Mouse (Mus musculus) kidney, postnatal 0 days (tissue): ENCODE data around the gene Zfp276. TPM values are rescaled to one million over a fixed set of nuclear protein-coding genes. Genes with fewer than 3 reads are reported as not detected.

Source experiments
- ATAC-seq: fragments of 200-750 bp; cut with Nextera tagmentation; replicated peaks from 2 replicates; pipeline ENCODE4 v1.8.0; 2017; ENCODE audit warnings: low read depth, moderate number of reproducible peaks, moderate TSS enrichment, moderate library complexity; ENCODE audit not compliant: low FRiP score
- DNase-seq: peaks from one replicate; pipeline ENCODE4 v3.0.0-alpha.2; 2016; ENCODE audit warnings: low spot score
- H3K27ac ChIP-seq: fragments of 300-500 bp; sonication (generic); 2 replicates; pipeline ENCODE4 v1.5.1; 2014; ENCODE audit warnings: mild to moderate bottlenecking
- H3K27me3 ChIP-seq: fragments of 300-500 bp; sonication (generic); 2 replicates; pipeline ENCODE4 v1.6.1; 2014; ENCODE audit warnings: low read length, mixed read lengths; ENCODE audit not compliant: insufficient read depth
- H3K36me3 ChIP-seq: fragments of 300-500 bp; sonication (generic); 2 replicates; pipeline ENCODE4 v1.6.1; 2014; ENCODE audit warnings: low read length, mixed read lengths; ENCODE audit not compliant: insufficient read depth
- H3K4me1 ChIP-seq: fragments of 300-500 bp; sonication (generic); replicated peaks from 2 replicates; pipeline ENCODE4 v1.6.1; 2014; ENCODE audit warnings: antibody characterized with exemption, low read length, mixed read lengths; ENCODE audit not compliant: insufficient read depth
- H3K4me2 ChIP-seq: fragments of 300-500 bp; sonication (generic); 2 replicates; pipeline ENCODE4 v1.6.1; 2014; ENCODE audit warnings: mild to moderate bottlenecking, low read length, moderate library complexity, mixed read lengths
- H3K4me3 ChIP-seq: fragments of 300-500 bp; sonication (generic); replicated peaks from 2 replicates; pipeline ENCODE4 v1.5.1; 2014; ENCODE audit warnings: low read depth, low read length
- H3K9ac ChIP-seq: fragments of 300-500 bp; sonication (generic); 2 replicates; pipeline ENCODE4 v1.6.1; 2014; ENCODE audit warnings: low read depth, low read length
- H3K9me3 ChIP-seq: fragments of 300-500 bp; sonication (generic); replicated peaks from 2 replicates; pipeline ENCODE4 v1.6.1; 2016; ENCODE audit warnings: low read length, inconsistent platforms, mixed read lengths
- CTCF ChIP-seq: IDR thresholded peaks from 2 replicates; pipeline ENCODE4 v1.5.1; 2016; ENCODE audit warnings: antibody characterized with exemption, low read depth, mild to moderate bottlenecking, moderate library complexity
- WGBS: fragments of 180-500 bp; shearing (Covaris S2); extraction: QIAGEN DNeasy Blood & Tissue Kit; methylation state at CpG from one replicate; pipeline ENCODE4 v1.1.7; 2014; 5-methylcytosine and 5-hydroxymethylcytosine counted together
- polyA plus RNA-seq: library from polyadenylated mRNA; unstranded; fragments of >200 nt; fragmentation: Nextera tagmentation; extraction: Ambion mirVana; gene quantifications from 2 replicates; pipeline ENCODE4 v1.2.1, GENCODE M21; 2015

The Zfp276 gene
- polyA plus RNA-seq, 1 experiment from 2014 or later = 13.1 TPM

- Histone ChIP-seq H3K9me3 (no peaks in the 10 kb centered on the region), H3K9ac (no peak overlapping the region), H3K4me1 (no peaks in the 10 kb centered on the region), H3K4me3 (no peak overlapping the region), H3K36me3 (peaks cover 37% of the 10 kb centered on the region), H3K27me3 (no peaks in the 10 kb centered on the region), H3K27ac (no peak overlapping the region), H3K4me2 (no peak overlapping the region)
- 73% methylated on average over 11 of the region's 11 CpGs for WGBS
- TF ChIP-seq CTCF = peak; percentile 38; the same call in 1 of the 2 replicates
- DNase-seq = no peak
- no peak for ATAC-seq
These were observed 10.9 kb upstream of the Zfp276 start for GRCm38 (mm10) chr8:123243053-123243452.

DNA sequence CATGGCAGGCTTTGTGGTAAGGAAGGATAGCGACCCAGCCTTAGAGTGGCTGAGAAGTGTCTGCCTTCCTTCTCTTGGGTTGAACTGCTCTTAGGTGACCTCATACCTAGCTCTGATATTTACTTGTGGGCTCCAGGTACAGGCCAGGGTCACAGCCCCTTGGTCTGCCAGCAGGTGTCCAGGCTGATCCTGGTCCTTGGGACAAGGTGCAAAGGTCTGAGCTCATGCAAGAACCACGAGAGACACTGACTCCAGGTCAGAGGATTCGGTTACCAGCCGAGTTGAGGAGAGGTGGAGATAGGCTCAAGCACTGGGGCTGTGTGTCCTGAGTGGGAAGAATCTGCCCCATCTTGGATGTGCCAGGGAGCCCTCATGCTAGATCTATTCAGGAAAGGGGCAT lies 9.6 kb upstream of the Zfp276 start:
- no peak for TF ChIP-seq CTCF
- H3K4me1 ChIP-seq = no peaks in the 10 kb centered on the region
- H3K27ac ChIP-seq = no peak overlapping the region
- no peak overlapping the region for H3K4me2 ChIP-seq
- no peak overlapping the region for H3K4me3 ChIP-seq
- peaks cover 47% of the 10 kb centered on the region for H3K36me3 ChIP-seq
- 0 out of 2 replicates have a peak, but pooled peaks have one; percentile 41 for ATAC-seq
- no peaks in the 10 kb centered on the region for H3K27me3 ChIP-seq
- no peak overlapping the region for H3K9ac ChIP-seq
- H3K9me3 ChIP-seq = no peaks in the 10 kb centered on the region
- WGBS = 88% methylated on average over 4 of the region's 4 CpGs
- DNase-seq = no peak

DNA sequence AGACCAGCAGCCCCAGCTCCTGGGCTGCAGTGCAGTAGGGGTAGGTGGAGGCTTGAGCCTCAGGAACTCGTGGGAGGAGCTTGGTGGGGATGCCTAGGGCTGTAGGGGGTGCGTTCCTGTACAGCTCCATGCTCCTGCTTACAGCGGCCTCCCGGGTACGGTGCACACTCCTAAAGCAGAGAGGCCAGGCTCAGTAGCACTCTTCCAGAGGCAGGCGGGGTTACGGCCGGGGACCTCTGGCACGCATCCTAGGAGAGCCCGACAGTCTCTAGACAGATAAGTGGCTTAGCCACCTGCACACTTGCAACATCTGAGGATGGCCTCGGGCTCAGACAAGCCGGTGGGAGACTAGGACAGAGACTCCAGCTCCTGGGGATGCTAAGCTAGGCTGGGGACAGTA lies 8.5 kb upstream of the Zfp276 start:
- H3K4me2 ChIP-seq = no peak overlapping the region
- TF ChIP-seq CTCF = no peak
- no peak overlapping the region for H3K9ac ChIP-seq
- DNase-seq (no peak), ATAC-seq (no peak)
- H3K27ac ChIP-seq = no peak overlapping the region
- WGBS = 86% methylated on average over 12 of the region's 12 CpGs
- no peaks in the 10 kb centered on the region for H3K9me3 ChIP-seq
- no peak overlapping the region for H3K4me3 ChIP-seq
- no peaks in the 10 kb centered on the region for H3K4me1 ChIP-seq
- H3K36me3 ChIP-seq = peaks cover 56% of the 10 kb centered on the region
- no peaks in the 10 kb centered on the region for H3K27me3 ChIP-seq

- 91% methylated on average over 6 of the region's 6 CpGs for WGBS
- Histone ChIP-seq H3K4me3 (no peak overlapping the region), H3K4me2 (no peak overlapping the region), H3K27me3 (no peaks in the 10 kb centered on the region), H3K9ac (no peak overlapping the region), H3K27ac (no peak overlapping the region), H3K9me3 (no peaks in the 10 kb centered on the region), H3K4me1 (peaks cover 3% of the 10 kb centered on the region; the same call in 1 of the 2 replicates), H3K36me3 (peaks cover 62% of the 10 kb centered on the region)
- DNase-seq = no peak
- TF ChIP-seq CTCF = no peak
- ATAC-seq = no peak
These were observed 6.2 kb upstream of the Zfp276 start for GRCm38 (mm10) chr8:123247748-123248147.

GRCm38 (mm10) chr8:123248596-123248995 lies 5.4 kb upstream of the Zfp276 start:
- H3K36me3 ChIP-seq = peaks cover 57% of the 10 kb centered on the region
- ATAC-seq = no peak

GRCm38 (mm10) chr8:123250940-123251339 lies 3.1 kb upstream of the Zfp276 start:
- Histone ChIP-seq H3K4me3 (no peak overlapping the region), H3K27me3 (no peaks in the 10 kb centered on the region), H3K36me3 (peaks cover 43% of the 10 kb centered on the region), H3K9ac (0 out of 2 replicates have a peak overlapping the region, but pooled peaks have one; percentile 23), H3K4me1 (peaks cover 17% of the 10 kb centered on the region), H3K27ac (no peak overlapping the region), H3K9me3 (no peaks in the 10 kb centered on the region), H3K4me2 (no peak overlapping the region)
- TF ChIP-seq CTCF = no peak
- ATAC-seq (no peak), DNase-seq (no peak)
- WGBS = 94% methylated on average over 5 of the region's 5 CpGs

More at GRCm38 (mm10) chr8:123248596-123248995, 5.4 kb upstream of the Zfp276 start:
- DNase-seq = no peak
- TF ChIP-seq CTCF = no peak
- Histone ChIP-seq H3K9ac (no peak overlapping the region), H3K4me3 (no peak overlapping the region), H3K27me3 (no peaks in the 10 kb centered on the region), H3K4me2 (no peak overlapping the region), H3K27ac (no peak overlapping the region), H3K4me1 (peaks cover 7% of the 10 kb centered on the region; the same call in 1 of the 2 replicates), H3K9me3 (no peaks in the 10 kb centered on the region)
- 91% methylated on average over 8 of the region's 8 CpGs for WGBS

DNA sequence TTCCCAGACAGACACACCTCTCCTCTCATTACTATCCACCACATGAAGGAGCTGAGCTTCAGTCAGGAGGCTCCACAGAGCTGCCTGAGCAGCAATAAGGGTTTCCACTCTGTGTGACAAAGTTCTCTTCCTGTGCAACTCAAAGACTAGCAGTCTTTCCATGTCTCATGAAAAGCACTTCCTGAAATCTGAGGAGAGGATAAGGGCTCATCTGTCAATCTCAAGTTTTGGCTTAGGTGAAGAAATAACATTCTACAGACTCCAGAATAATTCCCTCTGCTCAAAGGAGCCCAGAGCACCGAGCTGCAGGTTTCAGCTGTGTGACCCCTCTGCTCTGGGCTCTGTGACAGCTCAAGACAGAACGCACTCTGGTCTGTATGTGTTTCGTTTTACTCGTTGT lies 1.1 kb upstream of the Zfp276 start:
- WGBS = 34% methylated on average over 4 of the region's 4 CpGs

More for the DNA sequence above, 1.1 kb upstream of the Zfp276 start:
- H3K27ac ChIP-seq = 0 out of 2 replicates have a peak overlapping the region, but pooled peaks have one; percentile 31
- peak overlapping the region; percentile 86; the same call in 1 of the 2 replicates for H3K4me3 ChIP-seq
- peak overlapping the region; percentile 83 for H3K4me2 ChIP-seq
- peaks cover 17% of the 10 kb centered on the region for H3K4me1 ChIP-seq
- ATAC-seq (no peak), DNase-seq (no peak)
- no peak for TF ChIP-seq CTCF
- H3K9ac ChIP-seq = peak overlapping the region; percentile 83; the same call in 1 of the 2 replicates
- peaks cover 34% of the 10 kb centered on the region for H3K36me3 ChIP-seq
- no peaks in the 10 kb centered on the region for H3K9me3 ChIP-seq
- H3K27me3 ChIP-seq = no peaks in the 10 kb centered on the region
